Mouse (Mus musculus): ENCODE measurements at regions not wholly inside any gene's neighbourhood (a gene's known extent, or its start where the extent isn't known, plus 50 kb on each side); places are given as distances from the start of the nearest gene placed in this dataset.

DNA sequence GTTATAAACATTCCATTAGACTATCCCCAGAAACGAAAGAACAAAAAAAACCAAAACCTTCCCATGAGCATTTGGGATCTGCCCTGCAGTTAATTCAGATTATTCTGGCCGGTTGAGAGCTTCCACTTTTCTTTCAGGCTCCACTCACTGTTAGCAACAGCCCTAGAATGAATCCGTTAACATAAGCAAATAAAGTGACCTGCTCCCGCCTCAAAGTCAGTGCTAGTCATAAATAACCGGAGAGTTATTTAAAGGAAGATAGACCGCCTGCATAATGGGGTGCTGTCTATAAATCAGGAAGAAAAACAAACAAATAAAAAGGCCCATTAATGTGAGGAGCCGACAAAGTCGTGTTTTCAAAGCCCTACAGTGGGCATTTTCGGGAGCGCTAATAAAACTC is 103.3 kb downstream of the Tbx4 start:
- H3K9ac ChIP-seq (ENCODE audit: low read length): peak overlapping the region; percentile 36; the same call in 1 of the 2 replicates
- WGBS: 14% methylated on average over 10 of the region's 10 CpGs
- H3K36me3 ChIP-seq (ENCODE audit: control insufficient read depth, insufficient read depth): no peaks in the 10 kb centered on the region
- H3K27me3 ChIP-seq (ENCODE audit: control insufficient read depth, insufficient read depth, low read length): peaks cover 8% of the 10 kb centered on the region
- no peak overlapping the region for H3K27ac ChIP-seq (ENCODE audit: low read length)
- H3K4me3 ChIP-seq (ENCODE audit: low read length): peak overlapping the region; percentile 45
- ATAC-seq (replicated peaks; ENCODE audit: extremely low read depth, insufficient read depth, low FRiP score): no peak
- H3K4me2 ChIP-seq (ENCODE audit: low read depth, low read length): peak overlapping the region; percentile 69
- H3K9me3 ChIP-seq (replicated peaks; ENCODE audit: control insufficient read depth, low read length): no peaks in the 10 kb centered on the region
- H3K4me1 ChIP-seq (ENCODE audit: control insufficient read depth, insufficient read depth, low read length): peaks cover 2% of the 10 kb centered on the region; the same call in 1 of the 2 replicates

DNA sequence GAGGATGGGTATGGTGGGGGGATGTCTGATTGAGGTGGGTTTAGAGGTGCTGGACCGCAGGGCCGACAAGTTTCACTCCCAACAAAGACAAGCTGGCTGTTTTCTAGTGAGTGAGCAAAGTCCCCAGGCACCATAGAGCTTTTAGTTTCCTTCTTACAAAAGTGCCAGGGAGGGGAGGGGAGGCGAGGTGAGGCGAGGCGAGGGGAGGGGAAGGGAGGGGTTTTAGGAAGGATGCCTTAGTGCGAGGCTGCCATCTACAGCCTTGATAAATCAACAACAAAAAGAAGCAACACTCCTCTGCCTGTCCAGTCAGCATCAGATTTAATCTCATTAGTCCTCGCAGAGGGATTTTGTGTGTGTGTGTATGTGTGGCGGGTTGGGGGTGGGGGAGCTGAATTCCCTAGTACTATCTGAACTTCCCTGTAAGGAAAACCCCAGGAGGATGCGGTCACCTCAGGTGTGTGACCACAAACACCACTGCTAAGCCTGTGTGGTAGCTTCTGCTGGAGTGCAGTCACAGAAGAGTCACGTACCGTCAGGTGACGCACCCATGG is 103.8 kb downstream of the Tbx4 start:
- Histone ChIP-seq H3K9me3 (replicated peaks; ENCODE audit: control insufficient read depth, low read length) (no peaks in the 10 kb centered on the region), H3K4me3 (ENCODE audit: low read length) (peak overlapping the region; percentile 45), H3K4me1 (ENCODE audit: control insufficient read depth, insufficient read depth, low read length) (peaks cover 2% of the 10 kb centered on the region; the same call in 1 of the 2 replicates), H3K27ac (ENCODE audit: low read length) (no peak overlapping the region), H3K36me3 (ENCODE audit: control insufficient read depth, insufficient read depth) (no peaks in the 10 kb centered on the region), H3K4me2 (ENCODE audit: low read depth, low read length) (peak overlapping the region; percentile 69), H3K9ac (ENCODE audit: low read length) (peak overlapping the region; percentile 36; the same call in 1 of the 2 replicates), H3K27me3 (ENCODE audit: control insufficient read depth, insufficient read depth, low read length) (peaks cover 8% of the 10 kb centered on the region)
- no peak for ATAC-seq (replicated peaks; ENCODE audit: extremely low read depth, insufficient read depth, low FRiP score)
- 12% methylated on average over 12 of the region's 12 CpGs for WGBS

DNA sequence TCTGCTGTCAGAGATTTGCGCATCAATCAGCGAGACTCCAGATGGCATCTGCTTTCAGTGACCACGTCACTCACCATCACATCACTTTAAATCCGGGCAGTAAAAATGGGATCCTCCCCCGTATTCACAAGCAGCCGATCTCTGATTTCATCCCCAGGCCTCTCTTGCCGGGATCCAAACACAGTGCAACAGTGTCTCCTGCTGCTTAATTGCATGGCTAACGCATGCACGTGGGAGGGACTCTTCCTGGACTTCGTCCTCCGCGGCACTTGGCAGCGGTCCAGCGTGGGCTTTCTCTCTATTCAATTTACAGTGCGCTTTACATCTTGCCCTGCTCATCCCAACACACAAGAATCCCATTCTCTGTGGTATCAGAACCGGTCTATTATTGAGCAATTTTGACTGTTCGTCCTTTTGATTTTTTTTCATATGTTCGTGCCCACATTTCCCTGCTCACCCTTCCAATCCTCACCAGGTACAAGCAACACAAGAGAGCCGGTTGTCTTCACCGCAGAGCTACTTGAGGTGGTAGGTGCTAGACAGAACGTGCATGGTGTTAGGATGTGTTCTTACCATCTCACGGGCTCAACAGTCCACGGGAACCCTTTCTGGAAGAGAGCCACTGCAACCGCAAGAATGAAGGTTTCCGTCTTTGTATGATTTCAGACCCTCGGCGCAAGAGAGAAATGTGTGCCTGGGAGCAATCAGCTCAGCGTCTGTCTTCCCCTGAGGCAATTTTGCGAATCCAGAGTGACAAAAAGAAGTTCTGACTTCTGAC is 109.3 kb downstream of the Tbx4 start:
- Histone ChIP-seq H3K36me3 (ENCODE audit: control insufficient read depth, insufficient read depth) (no peaks in the 10 kb centered on the region), H3K4me1 (ENCODE audit: control insufficient read depth, insufficient read depth, low read length) (no peaks in the 10 kb centered on the region), H3K9me3 (replicated peaks; ENCODE audit: control insufficient read depth, low read length) (no peaks in the 10 kb centered on the region), H3K4me3 (ENCODE audit: low read length) (peak overlapping the region; percentile 20), H3K4me2 (ENCODE audit: low read depth, low read length) (peak overlapping the region; percentile 50), H3K9ac (ENCODE audit: low read length) (no peak overlapping the region), H3K27me3 (ENCODE audit: control insufficient read depth, insufficient read depth, low read length) (0 out of 2 replicates have a peak, but pooled peaks cover 4% of the 10 kb centered on the region), H3K27ac (ENCODE audit: low read length) (no peak overlapping the region)
- ATAC-seq (replicated peaks; ENCODE audit: extremely low read depth, insufficient read depth, low FRiP score): no peak
- 42% methylated on average over 29 of the region's 29 CpGs for WGBS

DNA sequence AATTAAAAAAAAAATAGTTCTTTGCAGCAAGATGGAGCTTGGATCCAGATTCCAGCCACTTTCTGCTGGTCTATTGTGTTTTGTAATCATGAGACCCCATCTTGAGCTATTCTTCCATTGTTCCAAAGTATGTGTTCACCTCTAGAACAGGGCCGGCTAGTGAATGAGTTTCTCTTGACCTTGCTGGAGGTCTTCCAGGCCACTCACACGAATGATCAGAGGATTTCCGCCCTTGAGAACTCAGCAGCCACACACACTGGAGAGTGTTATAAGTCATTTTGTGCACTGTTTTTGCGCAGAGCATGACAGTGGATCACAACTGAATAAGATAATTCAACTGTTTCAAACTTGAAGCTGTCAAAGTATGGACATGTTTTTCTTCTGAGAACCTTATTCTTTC is 110.5 kb downstream of the Tbx4 start:
- H3K27me3 ChIP-seq (ENCODE audit: control insufficient read depth, insufficient read depth, low read length): 0 out of 2 replicates have a peak, but pooled peaks cover 2% of the 10 kb centered on the region
- H3K4me3 ChIP-seq (ENCODE audit: low read length): no peak overlapping the region
- no peaks in the 10 kb centered on the region for H3K9me3 ChIP-seq (replicated peaks; ENCODE audit: control insufficient read depth, low read length)
- no peak overlapping the region for H3K27ac ChIP-seq (ENCODE audit: low read length)
- H3K4me1 ChIP-seq (ENCODE audit: control insufficient read depth, insufficient read depth, low read length): no peaks in the 10 kb centered on the region
- WGBS: 62% methylated on average over 4 of the region's 4 CpGs
- no peak for ATAC-seq (replicated peaks; ENCODE audit: extremely low read depth, insufficient read depth, low FRiP score)
- H3K36me3 ChIP-seq (ENCODE audit: control insufficient read depth, insufficient read depth): no peaks in the 10 kb centered on the region
- no peak overlapping the region for H3K9ac ChIP-seq (ENCODE audit: low read length)
- no peak overlapping the region for H3K4me2 ChIP-seq (ENCODE audit: low read depth, low read length)

DNA sequence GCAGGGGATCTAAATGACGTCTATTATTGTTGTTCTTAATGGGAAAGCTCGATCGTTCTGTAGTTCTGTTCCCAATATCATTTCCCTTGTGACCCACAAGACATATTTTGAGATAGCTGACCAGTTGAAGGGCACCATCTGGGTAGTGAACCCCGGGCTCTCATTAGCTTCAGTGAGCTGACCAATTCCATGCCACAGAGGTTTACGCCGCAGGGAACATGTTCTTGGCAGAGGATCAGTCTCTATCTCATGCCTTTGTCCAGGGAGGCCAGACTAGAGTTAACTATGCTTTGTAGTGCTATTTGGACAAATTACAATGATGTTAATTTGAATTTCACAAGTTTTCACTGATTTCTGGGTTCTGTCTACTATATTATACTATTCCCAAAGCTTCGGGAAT is 117.1 kb downstream of the Tbx4 start:
- no peaks in the 10 kb centered on the region for H3K4me1 ChIP-seq (ENCODE audit: control insufficient read depth, insufficient read depth, low read length)
- H3K27me3 ChIP-seq (ENCODE audit: control insufficient read depth, insufficient read depth, low read length): no peaks in the 10 kb centered on the region; the same call in 1 of the 2 replicates
- ATAC-seq (replicated peaks; ENCODE audit: extremely low read depth, insufficient read depth, low FRiP score): no peak
- H3K4me3 ChIP-seq (ENCODE audit: low read length): no peak overlapping the region
- H3K9ac ChIP-seq (ENCODE audit: low read length): no peak overlapping the region
- no peaks in the 10 kb centered on the region for H3K9me3 ChIP-seq (replicated peaks; ENCODE audit: control insufficient read depth, low read length)
- no peak overlapping the region for H3K4me2 ChIP-seq (ENCODE audit: low read depth, low read length)
- no peak overlapping the region for H3K27ac ChIP-seq (ENCODE audit: low read length)
- 75% methylated on average over 7 of the region's 7 CpGs for WGBS
- no peaks in the 10 kb centered on the region for H3K36me3 ChIP-seq (ENCODE audit: control insufficient read depth, insufficient read depth)

DNA sequence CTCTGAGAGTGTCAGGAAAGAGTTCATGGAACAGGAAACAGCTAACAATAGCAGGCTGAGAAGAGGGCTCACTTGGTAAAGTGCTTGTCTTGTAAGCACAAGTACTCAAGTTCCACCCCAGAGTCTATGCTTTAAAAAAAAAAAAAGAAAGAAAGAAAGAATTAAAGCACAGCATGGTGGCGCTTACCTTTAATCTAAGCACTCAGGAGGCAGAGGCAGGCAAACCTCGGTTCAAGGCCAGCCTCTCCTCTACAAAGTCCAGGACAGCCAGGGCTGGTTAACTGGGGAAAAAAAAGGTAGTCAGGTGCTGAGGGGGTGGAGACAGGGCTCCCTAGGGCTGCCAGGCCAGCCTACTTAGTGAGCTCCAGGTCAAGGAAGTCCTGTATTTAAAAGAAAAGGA is 119.1 kb downstream of the Tbx4 start:
- no peak for ATAC-seq (replicated peaks; ENCODE audit: extremely low read depth, insufficient read depth, low FRiP score)
- no peaks in the 10 kb centered on the region for H3K36me3 ChIP-seq (ENCODE audit: control insufficient read depth, insufficient read depth)
- no peaks in the 10 kb centered on the region; the same call in 1 of the 2 replicates for H3K27me3 ChIP-seq (ENCODE audit: control insufficient read depth, insufficient read depth, low read length)
- H3K4me3 ChIP-seq (ENCODE audit: low read length): no peak overlapping the region
- H3K4me2 ChIP-seq (ENCODE audit: low read depth, low read length): no peak overlapping the region
- no peak overlapping the region for H3K27ac ChIP-seq (ENCODE audit: low read length)
- WGBS: 74% methylated on average over 2 of the region's 2 CpGs
- no peaks in the 10 kb centered on the region for H3K9me3 ChIP-seq (replicated peaks; ENCODE audit: control insufficient read depth, low read length)
- no peak overlapping the region for H3K9ac ChIP-seq (ENCODE audit: low read length)
- H3K4me1 ChIP-seq (ENCODE audit: control insufficient read depth, insufficient read depth, low read length): no peaks in the 10 kb centered on the region

DNA sequence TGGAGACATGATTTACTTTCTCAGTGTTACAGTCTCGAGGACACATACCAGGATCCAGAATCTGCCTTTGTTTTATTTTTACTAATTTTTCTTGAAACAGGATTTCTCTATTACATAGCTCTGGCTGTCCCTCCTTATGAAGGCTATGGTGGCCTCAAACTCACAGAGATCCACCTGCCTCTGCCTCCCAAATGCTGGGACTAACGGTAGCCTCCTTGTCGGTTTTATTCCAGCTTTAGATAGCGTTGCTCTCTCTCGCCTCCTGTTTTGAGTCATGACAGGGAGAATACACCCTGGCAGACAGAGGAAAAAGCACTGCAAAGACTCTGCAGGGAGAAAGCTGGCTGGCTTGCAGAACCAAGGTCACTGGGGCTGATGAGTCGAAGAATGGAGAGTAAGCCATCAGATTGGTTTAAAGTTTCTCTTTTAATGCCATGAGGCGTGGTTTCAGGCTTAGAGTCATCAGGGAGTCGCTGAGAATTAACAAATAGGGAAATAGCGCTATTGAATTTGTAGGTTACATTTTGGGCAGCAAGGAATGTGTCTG is 119.8 kb downstream of the Tbx4 start:
- H3K4me3 ChIP-seq (ENCODE audit: low read length): no peak overlapping the region
- H3K27me3 ChIP-seq (ENCODE audit: control insufficient read depth, insufficient read depth, low read length): no peaks in the 10 kb centered on the region; the same call in 1 of the 2 replicates
- H3K4me2 ChIP-seq (ENCODE audit: low read depth, low read length): no peak overlapping the region
- no peak overlapping the region for H3K27ac ChIP-seq (ENCODE audit: low read length)
- no peaks in the 10 kb centered on the region for H3K4me1 ChIP-seq (ENCODE audit: control insufficient read depth, insufficient read depth, low read length)
- no peaks in the 10 kb centered on the region for H3K36me3 ChIP-seq (ENCODE audit: control insufficient read depth, insufficient read depth)
- no peak for ATAC-seq (replicated peaks; ENCODE audit: extremely low read depth, insufficient read depth, low FRiP score)
- H3K9me3 ChIP-seq (replicated peaks; ENCODE audit: control insufficient read depth, low read length): no peaks in the 10 kb centered on the region
- WGBS: 73% methylated on average over 9 of the region's 9 CpGs
- no peak overlapping the region for H3K9ac ChIP-seq (ENCODE audit: low read length)

DNA sequence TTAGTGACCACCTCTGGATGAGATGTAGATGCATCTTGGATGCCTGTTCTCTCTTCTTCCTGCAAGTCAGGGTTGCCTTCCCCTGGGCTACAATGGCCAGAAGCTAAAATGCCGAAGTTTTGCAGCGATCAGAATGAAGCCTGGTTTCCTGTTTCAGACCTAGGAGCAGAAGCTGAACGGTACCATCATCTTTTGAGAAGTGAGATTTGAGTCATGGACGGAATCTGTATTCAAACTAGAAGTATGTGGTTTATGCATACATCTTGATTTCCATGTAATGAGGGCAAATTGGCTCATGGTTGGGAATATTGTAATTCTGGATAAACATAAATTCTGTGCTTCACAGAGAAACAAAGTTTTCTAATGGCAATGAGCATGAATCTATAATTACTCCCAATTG is 120.6 kb downstream of the Tbx4 start:
- no peaks in the 10 kb centered on the region; the same call in 1 of the 2 replicates for H3K27me3 ChIP-seq (ENCODE audit: control insufficient read depth, insufficient read depth, low read length)
- H3K27ac ChIP-seq (ENCODE audit: low read length): no peak overlapping the region
- WGBS: 82% methylated on average over 4 of the region's 4 CpGs
- no peaks in the 10 kb centered on the region for H3K36me3 ChIP-seq (ENCODE audit: control insufficient read depth, insufficient read depth)
- no peak for ATAC-seq (replicated peaks; ENCODE audit: extremely low read depth, insufficient read depth, low FRiP score)
- H3K4me3 ChIP-seq (ENCODE audit: low read length): no peak overlapping the region
- H3K9me3 ChIP-seq (replicated peaks; ENCODE audit: control insufficient read depth, low read length): no peaks in the 10 kb centered on the region
- no peaks in the 10 kb centered on the region for H3K4me1 ChIP-seq (ENCODE audit: control insufficient read depth, insufficient read depth, low read length)
- no peak overlapping the region for H3K9ac ChIP-seq (ENCODE audit: low read length)
- H3K4me2 ChIP-seq (ENCODE audit: low read depth, low read length): no peak overlapping the region

Data from heart, embryonic 16.5 days (tissue).